12 mouse cellular contexts compared by ENCODE assay signal in genomic region chr10:99241284-99241828, GRCm38 (mm10). TPM values are rescaled to one million over a fixed set of nuclear protein-coding genes. Genes with fewer than 3 reads are reported as not detected.
DNase-seq lines count a peak whose midpoint lies in the region; ATAC-seq and TF ChIP-seq lines count a peak whose summit lies in the region.
"Had no signal": no experiment of that assay in that cellular context is flagged by ENCODE, and none has a peak within 500 bp of the region (broad histone marks: within the 10 kb centered on the region; RNA-seq: fewer than 3 reads in every experiment).

No protein-coding gene starts in this region.

- H3K4me3 ChIP-seq in heart, embryonic 13.5 days, result no peak overlapping the region
- no peak overlapping the region for H3K4me3 ChIP-seq in lung, postnatal 0 days (ENCODE audit: low read depth, low read length)
- H3K4me3 ChIP-seq in limb, embryonic 12.5 days (replicated peaks), result no peak overlapping the region
- no peak overlapping the region for H3K4me3 ChIP-seq in forebrain, embryonic 14.5 days (ENCODE audit: low read depth, low read length)
- H3K4me3 ChIP-seq: heart, adult 2 months; midbrain, embryonic 12.5 days; neural tube, embryonic 13.5 days; stomach, embryonic 15.5 days had no signal

- TF ChIP-seq EP300 in lung, postnatal 0 days (IDR thresholded peaks at IDR 0.05), result no peak

- no peak for DNase-seq in heart, postnatal 25 days (ENCODE audit: low spot score)
- no peak for DNase-seq in lung, postnatal 0 days (ENCODE audit: low spot score)
- DNase-seq in lung, postnatal 14 days, result no peak
- DNase-seq in thymus, postnatal 14 days, result peak; percentile 60
- no peak for DNase-seq in left cerebral cortex, postnatal 4 days
- no peak for DNase-seq in forebrain, embryonic 14.5 days (ENCODE audit: low spot score)

- WGBS in heart, embryonic 13.5 days, result 71% methylated on average over 7 of the region's 7 CpGs
- 66% methylated on average over 6 of the region's 7 CpGs for WGBS in lung, postnatal 0 days
- WGBS in limb, embryonic 12.5 days, result 68% methylated on average over 7 of the region's 7 CpGs
- 87% methylated on average over 7 of the region's 7 CpGs for WGBS in forebrain, embryonic 14.5 days

- no peaks in the 10 kb centered on the region for H3K9me3 ChIP-seq in heart, embryonic 13.5 days
- no peaks in the 10 kb centered on the region for H3K9me3 ChIP-seq in lung, postnatal 0 days (ENCODE audit: low read length)
- no peaks in the 10 kb centered on the region for H3K9me3 ChIP-seq in limb, embryonic 12.5 days
- H3K9me3 ChIP-seq in forebrain, embryonic 14.5 days (replicated peaks; ENCODE audit: control insufficient read depth, low read length), result no peaks in the 10 kb centered on the region
- H3K9me3 ChIP-seq: midbrain, embryonic 12.5 days; neural tube, embryonic 13.5 days; stomach, embryonic 15.5 days had no signal

- intact Hi-C loops in heart, postnatal 25 days (cut with DNase I), result no loop called here
- intact Hi-C loops in left cerebral cortex, postnatal 4 days (cut with DNase I), result no loop called here

- no peak overlapping the region for H3K9ac ChIP-seq in heart, embryonic 13.5 days
- no peak overlapping the region for H3K9ac ChIP-seq in lung, postnatal 0 days (replicated peaks; ENCODE audit: low read depth)
- H3K9ac ChIP-seq in limb, embryonic 12.5 days (replicated peaks), result no peak overlapping the region
- H3K9ac ChIP-seq in forebrain, embryonic 14.5 days (ENCODE audit: low read length), result no peak overlapping the region
- H3K9ac ChIP-seq: midbrain, embryonic 12.5 days; neural tube, embryonic 13.5 days; stomach, embryonic 15.5 days had no signal

- H3K27me3 ChIP-seq in heart, embryonic 13.5 days (replicated peaks), result no peaks in the 10 kb centered on the region
- H3K27me3 ChIP-seq in lung, postnatal 0 days (replicated peaks; ENCODE audit: insufficient read depth, low read length), result no peaks in the 10 kb centered on the region
- H3K27me3 ChIP-seq in limb, embryonic 12.5 days, result no peaks in the 10 kb centered on the region
- no peaks in the 10 kb centered on the region for H3K27me3 ChIP-seq in forebrain, embryonic 14.5 days (replicated peaks; ENCODE audit: control insufficient read depth, insufficient read depth, low read length)
- H3K27me3 ChIP-seq: midbrain, embryonic 12.5 days; neural tube, embryonic 13.5 days; stomach, embryonic 15.5 days had no signal

- no peaks in the 10 kb centered on the region for H3K36me3 ChIP-seq in heart, embryonic 13.5 days
- no peaks in the 10 kb centered on the region for H3K36me3 ChIP-seq in lung, postnatal 0 days (ENCODE audit: insufficient read depth, low read length)
- H3K36me3 ChIP-seq in limb, embryonic 12.5 days, result no peaks in the 10 kb centered on the region
- H3K36me3 ChIP-seq in forebrain, embryonic 14.5 days (ENCODE audit: control insufficient read depth, insufficient read depth, low read length), result no peaks in the 10 kb centered on the region
- H3K36me3 ChIP-seq: midbrain, embryonic 12.5 days; neural tube, embryonic 13.5 days; stomach, embryonic 15.5 days had no signal

- H3K4me2 ChIP-seq in heart, embryonic 13.5 days, result peak overlapping the region; percentile 19; the same call in 1 of the 2 replicates
- H3K4me2 ChIP-seq in lung, postnatal 0 days (replicated peaks; ENCODE audit: low read depth, low read length), result peak overlapping the region; percentile 3; the same call in 1 of the 2 replicates
- H3K4me2 ChIP-seq in limb, embryonic 12.5 days, result no peak overlapping the region
- H3K4me2 ChIP-seq in forebrain, embryonic 14.5 days (ENCODE audit: low read length), result no peak overlapping the region
- H3K4me2 ChIP-seq: midbrain, embryonic 12.5 days; neural tube, embryonic 13.5 days; stomach, embryonic 15.5 days had no signal

- no peak for TF ChIP-seq CTCF in lung, postnatal 0 days (IDR thresholded peaks at IDR 0.05)

- H3K27ac ChIP-seq in heart, embryonic 13.5 days (replicated peaks), result peak overlapping the region; percentile 8
- H3K27ac ChIP-seq in lung, postnatal 0 days (ENCODE audit: low read length), result peak overlapping the region; percentile 61
- H3K27ac ChIP-seq in limb, embryonic 12.5 days, result peak overlapping the region; percentile 56
- no peak overlapping the region for H3K27ac ChIP-seq in forebrain, embryonic 14.5 days (ENCODE audit: low read depth, low read length)
- H3K27ac ChIP-seq: heart, adult 2 months; midbrain, embryonic 12.5 days; neural tube, embryonic 13.5 days; stomach, embryonic 15.5 days had no signal

- no peak for ATAC-seq in heart, embryonic 13.5 days (ENCODE audit: extremely low read depth, insufficient number of reproducible peaks, low FRiP score, low TSS enrichment)
- ATAC-seq in lung, postnatal 0 days, result no peak
- ATAC-seq in limb, embryonic 12.5 days (ENCODE audit: insufficient number of reproducible peaks, insufficient read depth, low FRiP score, low TSS enrichment, low read depth), result no peak
- no peak for ATAC-seq in forebrain, embryonic 14.5 days

- H3K4me1 ChIP-seq in heart, embryonic 13.5 days, result peaks cover 22% of the 10 kb centered on the region
- peaks cover 11% of the 10 kb centered on the region; the same call in 1 of the 2 replicates for H3K4me1 ChIP-seq in lung, postnatal 0 days (ENCODE audit: insufficient read depth, low read depth, low read length)
- H3K4me1 ChIP-seq in limb, embryonic 12.5 days (replicated peaks), result peaks cover 44% of the 10 kb centered on the region
- H3K4me1 ChIP-seq in forebrain, embryonic 14.5 days (ENCODE audit: control insufficient read depth, insufficient read depth, low read length), result no peaks in the 10 kb centered on the region
- H3K4me1 ChIP-seq: midbrain, embryonic 12.5 days; neural tube, embryonic 13.5 days had no signal

RNA-seq across cellular contexts. Expression of gene Dusp6, which starts 21.7 kb away (rescaled TPM):
- 39.4 and 40.6 TPM in 2 replicates for polyA plus RNA-seq in heart, embryonic 13.5 days (2015; fragmentation: Nextera tagmentation; extraction: Ambion mirVana)
- total RNA-seq in heart, postnatal 25 days (2021), result 10 to 100 TPM; 18.5 to 19.5 TPM
- polyA plus RNA-seq in lung, postnatal 0 days (2015; fragmentation: Nextera tagmentation; extraction: Ambion mirVana), result 49.7 and 63.2 TPM in 2 replicates
- polyA plus RNA-seq in limb, embryonic 12.5 days (2016; fragmentation: Nextera tagmentation; extraction: Ambion mirVana), result 117 and 122 TPM in 2 replicates
- total RNA-seq in left cerebral cortex, postnatal 4 days (2021), result 10 to 100 TPM; 52.6 to 53.1 TPM
- polyA plus RNA-seq in forebrain, embryonic 14.5 days (2014; fragmentation: Nextera tagmentation; extraction: Ambion mirVana), result 34.1 and 40.1 TPM in 2 replicates

Comparison
In these comparisons a context has a peak if more than half of its experiments do, and no peak if none do; other contexts are left out.
1. H3K4me2 ChIP-seq: peak in heart, embryonic 13.5 days (single experiment) and lung, postnatal 0 days (single experiment); none in limb, embryonic 12.5 days (single experiment) and forebrain, embryonic 14.5 days (single experiment).